Mouse (Mus musculus): ENCODE measurements around the gene Lhfpl2. TPM values are rescaled to one million over a fixed set of nuclear protein-coding genes. Genes with fewer than 3 reads are reported as not detected.
"Not testable (repeated sequence)": the region's sequence is repeated elsewhere in the genome, so short reads cannot be mapped to it uniquely, and the experiment has no call there.

Gene Lhfpl2
- total RNA-seq (2021), result 10 to 100 TPM; 12.1 to 14.4 TPM
- long read RNA-seq, experiment 1, full-length matches to known transcripts, result 10 of 16 reads
- long read RNA-seq, experiment 1, partial matches to known transcripts, result 0 of 16 reads
- long read RNA-seq, experiment 1, other reads (novel, unspliced or antisense), result 6 of 16 reads
- long read RNA-seq, experiment 2, full-length matches to known transcripts, result 9 of 18 reads
- long read RNA-seq, experiment 2, partial matches to known transcripts, result 0 of 18 reads
- long read RNA-seq, experiment 2, other reads (novel, unspliced or antisense), result 9 of 18 reads

DNA sequence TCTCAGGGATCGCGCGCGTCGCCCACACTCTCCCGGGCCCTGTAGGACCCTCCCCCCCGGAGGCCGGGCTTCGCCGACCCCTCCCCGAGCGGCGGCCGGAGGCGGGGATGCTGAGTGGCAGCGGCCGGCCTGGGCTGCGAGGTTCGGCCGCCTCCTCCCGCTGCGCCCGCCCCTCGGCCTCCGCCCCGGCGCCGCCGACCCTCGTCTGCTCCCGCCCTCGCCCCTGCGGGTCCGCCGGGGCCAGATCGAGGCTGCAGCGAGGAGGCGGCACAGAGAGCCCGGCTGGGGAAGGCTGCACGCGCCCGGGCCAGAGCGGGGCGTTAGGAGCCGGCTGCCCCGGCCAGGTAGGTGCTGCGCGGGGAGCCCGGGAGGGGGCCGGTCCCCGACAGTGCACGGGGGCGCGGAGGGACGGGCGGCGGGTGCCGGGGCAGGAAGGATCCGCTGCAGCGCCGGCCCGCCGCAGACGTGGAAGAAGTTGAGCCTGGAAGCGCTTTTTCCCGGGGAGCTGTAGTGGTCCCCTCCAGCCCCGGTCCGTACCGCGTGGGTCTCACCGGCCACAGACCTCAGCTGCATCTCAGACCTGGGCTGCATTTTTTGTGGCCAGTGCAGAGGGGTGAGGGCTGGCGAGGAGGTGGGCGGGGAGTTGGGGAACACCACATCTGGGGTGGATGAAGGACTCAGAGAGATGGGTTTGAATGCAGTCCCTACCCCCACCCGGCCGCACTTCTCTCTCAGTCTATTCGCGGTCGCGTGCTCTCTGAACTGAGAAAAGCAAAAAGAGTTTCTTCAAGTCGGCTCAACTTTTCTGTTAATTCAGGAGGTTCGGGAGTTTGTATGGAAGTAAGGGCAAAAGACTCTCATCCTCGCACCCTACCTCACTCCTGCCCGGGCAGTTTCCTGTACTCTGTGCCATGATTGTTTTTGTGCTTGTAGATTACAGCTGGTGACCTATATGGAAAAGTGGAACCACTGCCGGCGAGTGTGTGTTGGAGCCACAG lies at the start of gene Lhfpl2:
TSS of gene Lhfpl2 (plus strand) at position 234 of the 998 bp plus-strand sequence.
- DNase-seq, result peak; percentile 74 to 81
- intact Hi-C loops (cut with DNase I), result loop anchor here (5.0 kb wide), 3 partner anchors 71 to 266 kb away; no protein-coding TSS in a partner anchor

DNA sequence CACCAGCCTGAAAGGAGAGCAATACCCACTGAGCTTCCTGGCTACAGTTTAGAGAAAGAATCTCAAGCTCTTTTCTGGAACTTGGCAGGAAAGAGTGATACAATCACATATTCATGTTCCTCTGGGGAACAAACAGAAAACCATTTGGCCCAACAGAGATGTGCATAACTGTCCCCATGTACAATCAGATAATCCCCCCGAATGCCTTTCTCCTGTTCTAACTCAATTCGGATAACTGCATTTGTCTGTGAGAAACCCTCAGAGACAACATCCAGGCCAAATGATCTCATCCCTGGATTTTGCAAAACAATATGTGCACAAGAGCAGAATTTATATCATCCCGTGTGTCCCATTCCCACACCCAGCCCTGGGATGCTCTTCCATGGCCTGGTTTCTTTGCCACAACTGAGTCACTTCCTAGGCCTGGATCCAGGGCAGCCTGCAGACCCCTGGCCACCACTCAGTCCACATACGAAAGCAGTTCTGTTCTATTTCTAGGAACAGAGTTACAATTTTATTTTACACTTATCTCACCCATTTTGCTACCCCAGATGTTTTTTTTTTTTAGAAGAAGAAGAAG lies 45.5 kb upstream of the Lhfpl2 start:
- peak; percentile 49 to 67 for DNase-seq
- intact Hi-C loops (cut with DNase I), result no loop called here

DNA sequence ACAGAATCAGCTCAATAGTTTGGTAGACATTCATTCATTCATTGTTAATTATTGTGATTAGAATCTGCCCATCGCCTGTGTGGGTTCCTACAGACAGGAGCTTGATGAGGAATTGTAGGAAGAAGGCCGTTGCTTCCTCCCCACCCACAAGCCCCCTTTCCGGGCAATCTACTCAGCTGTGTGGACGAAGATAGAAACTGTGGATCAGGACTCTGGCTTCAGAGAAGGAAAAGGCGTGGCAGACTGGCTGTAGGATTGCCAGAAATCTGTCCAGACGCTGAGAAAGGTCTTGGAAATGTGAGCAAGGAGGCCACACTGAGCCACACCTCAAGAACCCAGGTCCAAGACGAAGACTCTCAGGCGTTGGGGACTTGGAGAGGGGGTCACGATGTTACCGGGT lies 43.6 kb upstream of the Lhfpl2 start:
- no peak for DNase-seq
- intact Hi-C loops (cut with DNase I), result no loop called here

DNA sequence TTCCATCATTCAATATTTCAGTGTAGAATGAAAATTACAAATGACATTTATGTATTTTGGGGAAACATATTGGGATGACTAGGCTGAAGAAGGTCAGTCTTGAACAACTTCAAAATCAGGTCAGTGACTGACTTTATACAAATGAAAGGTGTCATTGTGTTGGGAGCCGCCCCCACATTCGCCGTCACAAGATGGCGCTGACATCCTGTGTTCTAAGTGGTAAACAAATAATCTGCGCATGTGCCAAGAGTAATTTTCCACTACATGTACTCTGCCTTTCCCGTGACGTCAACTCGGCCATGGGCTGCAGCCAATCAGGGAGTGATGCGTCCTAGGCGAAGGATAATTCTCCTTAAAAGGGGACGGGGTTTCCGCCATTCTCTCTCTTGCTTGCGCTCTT lies 33.0 kb upstream of the Lhfpl2 start:
- DNase-seq; intact Hi-C loops (cut with DNase I): not testable (repeated sequence)

GRCm38 (mm10) chr13:94029147-94029546 lies 28.4 kb upstream of the Lhfpl2 start:
- intact Hi-C loops (cut with DNase I), result no loop called here
- no peak for DNase-seq

GRCm38 (mm10) chr13:94030551-94030950 lies 27.0 kb upstream of the Lhfpl2 start:
- intact Hi-C loops (cut with DNase I), result no loop called here
- DNase-seq, result no peak

DNA sequence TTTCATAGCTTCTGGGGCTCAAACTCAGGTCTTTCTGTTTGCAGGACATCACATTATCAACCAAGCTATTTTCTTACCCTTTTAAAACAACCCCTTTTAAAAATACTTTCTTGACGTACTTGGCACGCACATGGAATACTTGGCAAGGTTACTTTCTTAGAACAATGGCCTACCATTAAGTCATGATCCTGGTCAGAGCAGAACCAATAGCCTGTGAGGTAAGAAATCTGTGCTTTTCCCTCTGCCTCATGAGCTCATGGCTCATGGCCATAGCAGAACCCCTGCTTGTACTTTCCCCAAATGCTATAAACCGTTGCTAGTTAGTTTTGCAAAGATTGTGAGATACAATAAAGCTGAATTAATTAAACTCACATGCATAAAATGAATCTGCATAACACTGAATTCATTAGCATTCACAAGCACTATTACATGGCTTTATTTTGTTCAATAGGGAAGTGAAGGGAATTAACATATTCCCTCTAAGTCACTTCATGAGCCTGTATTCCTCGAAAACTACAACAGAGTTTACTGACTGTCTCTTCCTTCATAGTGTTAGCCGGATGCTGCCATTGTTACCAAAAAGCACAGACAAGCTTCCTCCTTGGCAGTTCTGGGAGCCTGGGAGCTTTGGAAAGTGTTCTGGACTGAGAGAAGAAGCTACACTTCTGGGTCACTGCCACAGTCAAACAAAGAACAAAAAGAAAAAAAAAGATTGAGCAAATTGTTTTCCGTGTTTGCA lies 20.1 kb upstream of the Lhfpl2 start:
- DNase-seq, result peak; percentile 19 to 45

DNA sequence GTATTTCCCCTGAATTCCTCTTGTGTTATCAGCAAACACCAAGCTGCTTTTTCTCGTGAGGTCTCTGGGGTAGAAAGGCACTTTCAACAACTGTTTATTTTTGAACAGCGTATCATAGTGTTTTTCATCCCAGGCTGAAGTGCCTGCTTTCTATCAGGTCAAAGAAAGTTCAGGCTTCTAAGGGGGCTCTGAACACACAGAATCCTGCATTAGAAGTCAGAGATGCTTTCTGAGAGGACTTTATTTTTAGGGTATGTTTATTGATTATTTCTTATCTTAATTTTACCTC lies 19.6 kb upstream of the Lhfpl2 start:
- intact Hi-C loops (cut with DNase I), result loop anchor here (5.0 kb wide), 1 partner anchor 46 kb away; no protein-coding TSS in a partner anchor
- no peak for DNase-seq

More for the DNA sequence above, 20.1 kb upstream of the Lhfpl2 start:
- intact Hi-C loops (cut with DNase I), result loop anchor here (1.0 to 5.0 kb wide), 2 partner anchors 23 to 45 kb away; no protein-coding TSS in a partner anchor

DNA sequence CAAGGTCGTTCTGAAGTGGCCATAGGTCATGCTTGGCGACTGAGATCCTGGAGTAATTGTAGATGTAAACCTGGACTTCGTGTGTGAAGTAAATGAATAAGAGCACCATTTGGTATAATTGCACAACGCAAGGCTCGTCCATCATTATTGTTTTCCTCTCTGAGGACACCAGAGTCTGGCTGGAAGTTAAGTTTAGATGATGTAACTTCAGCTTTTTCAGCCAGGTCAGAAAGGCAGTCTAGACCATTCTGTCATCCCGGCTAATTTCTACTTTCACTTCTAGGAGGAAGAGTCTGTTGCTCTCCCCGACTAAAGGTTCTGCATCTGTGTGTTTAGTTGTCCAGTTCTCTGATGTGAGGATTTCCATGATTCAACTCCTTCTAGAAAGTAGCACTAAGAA lies 7.6 kb upstream of the Lhfpl2 start:
- DNase-seq, result no peak
- intact Hi-C loops (cut with DNase I), result no loop called here

DNA sequence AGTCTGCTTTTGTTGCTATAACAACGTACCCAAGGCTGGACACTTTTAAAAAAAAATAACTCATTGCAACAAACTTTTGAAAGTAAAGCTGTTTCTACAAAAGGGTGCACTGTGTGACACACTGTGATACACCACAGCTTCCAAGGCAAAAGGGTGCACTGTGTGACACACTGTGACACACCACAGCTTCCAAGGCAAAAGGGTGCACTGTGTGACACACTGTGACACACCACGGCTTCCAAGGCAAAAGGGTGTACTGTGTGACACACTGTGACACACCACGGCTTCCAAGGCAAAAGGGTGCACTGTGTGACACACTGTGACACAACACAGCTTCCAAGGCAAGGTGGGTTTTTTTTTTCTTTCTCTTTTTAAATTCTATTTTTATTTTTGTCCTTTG lies 6.8 kb upstream of the Lhfpl2 start:
- DNase-seq, result no peak
- intact Hi-C loops (cut with DNase I), result no loop called here

DNA sequence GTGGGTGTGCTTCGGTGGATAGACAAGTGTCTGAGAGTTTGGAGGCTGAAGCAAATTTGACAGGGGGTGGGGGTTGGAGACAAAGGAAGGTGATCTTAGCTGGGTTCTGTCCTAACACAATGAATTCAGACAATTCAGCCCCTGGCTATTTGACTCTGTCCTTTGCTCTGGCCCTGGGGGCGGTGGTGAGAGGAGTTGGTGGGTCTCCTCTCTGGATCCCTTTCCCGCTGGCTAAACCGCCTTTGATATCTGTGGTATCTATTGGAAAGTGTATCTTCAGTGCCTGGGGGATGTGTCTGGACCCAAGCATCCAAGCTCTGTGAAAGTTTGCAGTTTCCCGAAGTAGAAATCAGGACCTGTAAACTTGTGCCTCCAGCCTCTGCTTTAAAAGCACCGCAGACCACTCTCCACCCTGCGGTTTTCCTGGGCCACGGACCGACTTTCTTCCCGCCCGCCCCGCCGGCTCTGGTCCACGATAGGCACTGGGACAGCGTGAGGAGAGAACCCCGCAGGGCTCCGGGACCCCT lies 497 bp upstream of the Lhfpl2 start:
- DNase-seq, result no peak
- intact Hi-C loops (cut with DNase I), result loop anchor here (5.0 kb wide), 3 partner anchors 70 to 265 kb away; no protein-coding TSS in a partner anchor

GRCm38 (mm10) chr13:94058642-94059222 lies 1.1 kb downstream of the Lhfpl2 start:
- intact Hi-C loops (cut with DNase I), result loop anchor here (5.0 kb wide), 3 partner anchors 71 to 266 kb away; no protein-coding TSS in a partner anchor
- no peak for DNase-seq

DNA sequence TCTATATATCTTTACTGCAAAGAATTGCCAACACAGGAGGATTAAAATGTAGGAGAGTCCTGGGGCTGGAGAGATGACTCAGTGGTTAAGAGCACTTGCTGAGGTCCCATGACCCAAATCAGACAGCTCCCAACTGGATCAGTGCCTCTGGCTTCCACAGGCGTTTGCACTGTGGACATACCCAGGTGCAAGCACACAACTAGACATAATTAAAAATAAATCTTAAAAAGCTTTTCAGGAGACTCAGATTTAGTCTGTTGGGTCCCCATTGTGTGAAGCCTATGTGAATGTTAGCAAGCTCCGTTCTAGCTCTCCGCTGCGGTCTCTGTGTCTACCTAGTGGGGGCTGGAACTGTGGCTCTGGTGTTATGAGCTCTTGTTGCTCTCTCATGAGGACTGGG lies 1.8 kb downstream of the Lhfpl2 start:
- intact Hi-C loops (cut with DNase I), result loop anchor here (5.0 kb wide), 3 partner anchors 72 to 267 kb away; no protein-coding TSS in a partner anchor
- no peak for DNase-seq

GRCm38 (mm10) chr13:94059778-94060177 lies 2.2 kb downstream of the Lhfpl2 start:
- intact Hi-C loops (cut with DNase I), result loop anchor here (1.0 to 5.0 kb wide), 7 partner anchors 22 to 267 kb away; no protein-coding TSS in a partner anchor

GRCm38 (mm10) chr13:94060461-94060860 lies 2.9 kb downstream of the Lhfpl2 start:
- no peak for DNase-seq
- intact Hi-C loops (cut with DNase I), result loop anchor here (1.0 to 5.0 kb wide), 4 partner anchors 23 to 223 kb away; no protein-coding TSS in a partner anchor

More at GRCm38 (mm10) chr13:94059778-94060177, 2.2 kb downstream of the Lhfpl2 start:
- DNase-seq, result peak; percentile 44 to 60

DNA sequence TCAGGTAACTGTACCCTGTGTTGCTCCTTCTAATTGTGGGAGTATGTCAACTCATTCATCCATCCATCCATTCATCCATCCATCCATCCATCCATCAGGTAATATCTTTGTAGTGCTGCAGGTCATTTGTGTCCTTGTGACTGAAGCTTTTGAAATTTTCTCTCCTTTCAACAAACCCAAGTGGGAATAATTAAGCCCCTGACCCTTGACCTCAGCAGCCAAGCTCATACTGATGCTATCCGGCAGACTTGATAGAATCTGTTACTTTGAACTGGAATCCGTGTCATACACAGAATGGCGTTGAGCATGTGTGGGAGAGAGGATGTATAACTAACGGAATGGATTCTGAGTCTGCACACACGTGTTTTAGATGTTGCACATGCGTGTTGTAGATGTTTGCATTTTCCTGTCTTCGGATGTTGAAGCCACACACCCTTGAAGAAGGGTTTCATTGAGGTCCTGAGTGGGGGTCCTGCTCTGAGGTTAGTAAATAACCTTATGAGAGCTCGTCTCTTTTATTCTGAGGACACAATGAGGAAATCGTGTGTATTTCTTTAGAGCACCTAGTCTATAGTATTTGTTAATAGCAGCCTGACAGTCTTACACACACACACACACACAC lies 3.8 kb downstream of the Lhfpl2 start:
- intact Hi-C loops (cut with DNase I), result loop anchor here (5.0 kb wide), 3 partner anchors 81 to 224 kb away; no protein-coding TSS in a partner anchor
- DNase-seq, result no peak

DNA sequence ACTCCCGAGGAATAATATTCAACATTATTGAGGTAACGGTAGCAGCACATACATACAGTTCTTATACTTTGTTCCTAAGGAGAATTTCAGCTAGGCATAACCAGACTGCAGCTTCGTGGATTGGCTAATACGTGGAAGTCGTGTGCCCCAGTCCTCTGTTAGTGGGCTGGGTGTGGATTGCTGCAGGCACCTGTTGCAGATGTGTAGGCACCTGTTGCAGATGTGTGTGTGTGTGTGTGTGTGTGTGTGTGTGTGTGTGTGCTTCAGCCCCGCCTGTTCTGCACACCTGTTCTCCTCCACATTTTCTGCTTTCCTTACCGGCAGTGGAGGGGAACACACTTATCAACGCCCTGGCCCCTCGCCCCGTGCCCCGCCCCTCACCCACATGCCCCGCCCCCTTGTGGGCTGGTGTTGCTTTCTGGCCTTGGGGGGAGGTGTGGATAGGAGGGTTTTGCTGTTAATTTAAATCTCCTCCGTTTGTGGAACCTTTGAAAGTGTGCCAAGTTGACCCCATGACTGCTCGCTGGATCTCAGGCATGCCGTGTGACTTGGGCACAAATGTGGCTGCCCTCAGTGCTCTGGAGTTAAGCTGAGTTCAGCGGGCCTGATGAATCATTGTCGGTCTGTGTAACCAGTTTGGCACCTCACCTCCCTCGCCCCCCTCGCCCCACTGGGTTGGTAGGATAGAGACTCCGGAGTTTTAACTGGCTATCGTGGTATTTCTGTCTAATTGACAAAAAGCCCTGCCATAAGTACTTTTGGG lies 4.9 kb downstream of the Lhfpl2 start:
- no peak for DNase-seq
- intact Hi-C loops (cut with DNase I), result loop anchor here (5.0 kb wide), 3 partner anchors 80 to 225 kb away; no protein-coding TSS in a partner anchor

GRCm38 (mm10) chr13:94063156-94063555 lies 5.6 kb downstream of the Lhfpl2 start:
- intact Hi-C loops (cut with DNase I), result loop anchor here (5.0 kb wide), 3 partner anchors 79 to 226 kb away; no protein-coding TSS in a partner anchor
- peak; percentile 23 to 35 for DNase-seq
